In the genomic region with DNA sequence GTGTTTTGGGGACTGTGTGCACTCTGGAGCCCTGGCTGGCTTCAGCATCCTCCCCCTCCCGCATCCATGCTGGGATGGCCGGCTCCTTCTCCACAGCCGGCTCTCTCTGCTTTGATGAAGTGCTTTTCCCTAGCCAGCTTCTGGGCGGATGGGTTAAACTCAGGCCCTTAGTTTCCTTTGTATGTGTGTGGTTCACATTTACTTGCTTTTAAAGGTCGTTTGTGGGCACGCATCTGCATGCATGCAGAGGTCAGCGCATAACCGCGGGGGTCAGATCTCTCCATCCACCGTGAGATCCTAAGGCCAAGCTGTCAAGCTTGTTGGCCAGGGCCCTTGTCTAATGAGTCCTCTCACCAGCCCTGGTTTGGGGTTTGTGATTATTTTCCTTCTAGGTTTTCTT, we compare ENCODE assay signal across 34 mouse cellular contexts. TPM values are rescaled to one million over a fixed set of nuclear protein-coding genes. Genes with fewer than 3 reads are reported as not detected.
"Had no signal": no experiment of that assay in that cellular context is flagged by ENCODE, and none has a peak within 500 bp of the region (broad histone marks: within the 10 kb centered on the region; RNA-seq: fewer than 3 reads in every experiment).

No protein-coding gene starts in this region.

- H3K9me3 ChIP-seq: heart, embryonic 12.5 days; hindbrain, embryonic 13.5 days; hindbrain, embryonic 15.5 days; intestine, embryonic 15.5 days; kidney, embryonic 15.5 days; limb, embryonic 13.5 days; limb, embryonic 15.5 days; liver, embryonic 12.5 days had no signal

- H3K4me1 ChIP-seq: hindbrain, embryonic 13.5 days; hindbrain, embryonic 15.5 days; intestine, embryonic 15.5 days; limb, embryonic 13.5 days; limb, embryonic 15.5 days had no signal

- H3K27me3 ChIP-seq: heart, embryonic 12.5 days; hindbrain, embryonic 13.5 days; hindbrain, embryonic 15.5 days; intestine, embryonic 15.5 days; kidney, embryonic 15.5 days; limb, embryonic 13.5 days; limb, embryonic 15.5 days; liver, embryonic 12.5 days had no signal

- H3K4me2 ChIP-seq: heart, embryonic 12.5 days; hindbrain, embryonic 13.5 days; hindbrain, embryonic 15.5 days; intestine, embryonic 15.5 days; kidney, embryonic 15.5 days; limb, embryonic 13.5 days; limb, embryonic 15.5 days; liver, embryonic 12.5 days had no signal

- DNase-seq: gastrocnemius, postnatal 14 days; gastrocnemius, postnatal 36 days; heart, adult 18-20 months; heart, postnatal 10 days; kidney, adult 11 months; kidney, adult 2 months; kidney, adult 9 months; kidney, postnatal 14 days; kidney, postnatal 36 days; layer of hippocampus, adult 9-11 months; layer of hippocampus, postnatal 36 days; left cerebral cortex, postnatal 4 days had no signal

- H3K4me3 ChIP-seq: heart, embryonic 12.5 days; hindbrain, embryonic 13.5 days; hindbrain, embryonic 15.5 days; intestine, embryonic 15.5 days; kidney, embryonic 15.5 days; limb, embryonic 13.5 days; limb, embryonic 15.5 days; liver, embryonic 12.5 days had no signal

- H3K27ac ChIP-seq: hindbrain, embryonic 13.5 days; hindbrain, embryonic 15.5 days; hindbrain, postnatal 0 days; intestine, embryonic 15.5 days; kidney, embryonic 15.5 days; kidney, postnatal 0 days; limb, embryonic 13.5 days; limb, embryonic 15.5 days; liver, embryonic 12.5 days; liver, embryonic 14.5 days had no signal

- ATAC-seq: hindbrain, postnatal 0 days; intestine, embryonic 15.5 days had no signal

- H3K9ac ChIP-seq: heart, embryonic 12.5 days; hindbrain, embryonic 13.5 days; hindbrain, embryonic 15.5 days; intestine, embryonic 15.5 days; kidney, embryonic 15.5 days; limb, embryonic 13.5 days; limb, embryonic 15.5 days; liver, embryonic 12.5 days; liver, embryonic 14.5 days had no signal

- H3K36me3 ChIP-seq: heart, embryonic 12.5 days; hindbrain, embryonic 13.5 days; hindbrain, embryonic 15.5 days; intestine, embryonic 15.5 days; kidney, embryonic 15.5 days; limb, embryonic 13.5 days; limb, embryonic 15.5 days; liver, embryonic 12.5 days had no signal

RNA-seq across cellular contexts. Expression of a gene that starts 12.4 kb away (rescaled TPM):
- total RNA-seq: gastrocnemius, adult 8-10 months; gastrocnemius, postnatal 14 days; gastrocnemius, postnatal 36 days; hematopoietic stem cell, adult 5-6 weeks; hindbrain, postnatal 0 days; layer of hippocampus, adult 18-20 months; layer of hippocampus, adult 8-10 months; layer of hippocampus, postnatal 14 days; layer of hippocampus, postnatal 36 days; left cerebral cortex, adult 18-20 months; left cerebral cortex, adult 8-10 months; left cerebral cortex, postnatal 10 days; left cerebral cortex, postnatal 25 days; left cerebral cortex, postnatal 4 days had no signal
- polyA plus RNA-seq: hindbrain, embryonic 13.5 days; hindbrain, embryonic 15.5 days; large intestine, adult 2 months; limb, embryonic 13.5 days; limb, embryonic 15.5 days had no signal

RNA-seq across cellular contexts. Expression of a gene that starts 50.6 kb away (rescaled TPM):
- total RNA-seq: hematopoietic stem cell, adult 5-6 weeks had no signal
- polyA plus RNA-seq: liver, adult 2 months had no signal
